Mouse (Mus musculus) liver, adult 2 months (tissue): ENCODE measurements around the gene Padi2.

Source experiments
- CTCF ChIP-seq: fragments of 200-500 bp; IDR thresholded peaks from 2 replicates; pipeline ENCODE4 v1.5.1; 2011; ENCODE audit warnings: low read depth, low read length, control low read depth
- POLR2A ChIP-seq: fragments of 200-500 bp; IDR thresholded peaks from 2 replicates; pipeline ENCODE4 v1.6.1; 2011; ENCODE audit warnings: low read length, control low read depth; ENCODE audit not compliant: insufficient read depth; ENCODE audit errors: extremely low read depth

- TF ChIP-seq CTCF: no peak
- TF ChIP-seq POLR2A: no peak
These were observed 43.5 kb downstream of the Padi2 start for GRCm38 (mm10) chr4:140949616-140950015.
